In the genomic region with DNA sequence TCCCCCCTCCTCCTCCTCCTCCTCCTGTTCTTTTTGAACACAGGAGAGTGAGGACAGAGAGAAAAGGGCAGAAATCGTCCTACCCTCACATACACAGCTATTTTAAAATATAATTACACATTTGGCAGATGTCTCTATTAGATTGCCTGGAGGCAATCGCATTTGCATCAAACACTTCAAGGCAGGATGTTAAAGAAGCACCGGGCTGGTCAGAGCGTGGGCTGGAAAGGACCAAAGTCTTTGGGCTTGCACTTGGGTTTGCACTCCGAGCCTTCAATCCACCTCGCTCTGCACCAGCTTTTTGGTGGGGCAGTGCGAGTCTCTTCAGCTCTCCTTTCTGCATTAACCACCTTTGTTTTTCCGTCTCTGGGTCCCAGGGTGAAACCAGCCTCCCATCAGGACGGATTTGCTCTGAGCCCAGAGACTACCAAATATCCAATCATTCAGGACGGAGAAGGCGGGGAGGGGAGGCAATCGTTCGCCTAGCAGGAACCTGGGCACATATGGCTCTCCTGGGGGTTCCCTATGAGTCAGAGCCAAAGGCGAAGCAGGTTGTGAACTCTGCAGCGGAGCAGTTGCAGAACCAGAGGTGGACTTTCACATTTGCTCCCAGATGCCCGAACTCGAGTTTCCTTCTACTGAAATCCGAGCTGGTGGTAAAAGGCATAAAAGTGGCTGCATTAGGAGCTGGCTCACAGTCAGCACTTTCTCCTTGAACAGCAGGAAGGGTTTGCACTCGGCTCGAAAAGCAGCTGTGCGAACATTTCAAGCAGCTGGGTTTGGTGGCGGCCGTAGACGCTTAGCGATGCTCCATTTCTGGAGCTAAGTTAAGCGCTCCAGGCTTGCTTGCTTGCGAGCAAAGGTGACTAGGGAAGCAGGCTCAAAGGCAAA, we compare ENCODE assay signal across 8 mouse cellular contexts. TPM values are rescaled to one million over a fixed set of nuclear protein-coding genes. Genes with fewer than 3 reads are reported as not detected.
DNase-seq lines count a peak whose midpoint lies in the region; ATAC-seq and TF ChIP-seq lines count a peak whose summit lies in the region.

No protein-coding gene starts in this region.

- no peak overlapping the region for H3K9ac ChIP-seq in liver, adult 2 months (ENCODE audit: low read depth, low read length)
- peak overlapping the region; percentile 26; the same call in 1 of the 2 replicates for H3K9ac ChIP-seq in intestine, embryonic 16.5 days (ENCODE audit: low read depth, low read length)
- H3K9ac ChIP-seq in liver, embryonic 12.5 days, result no peak overlapping the region

- no peak for TF ChIP-seq POLR2A in liver, adult 2 months (IDR thresholded peaks at IDR 0.05; ENCODE audit: extremely low read depth, insufficient read depth, low read length)

- no peaks in the 10 kb centered on the region for H3K79me2 ChIP-seq in liver, adult 2 months (ENCODE audit: control insufficient read depth, insufficient read depth, low read length)

- TF ChIP-seq CTCF in liver, adult 2 months (IDR thresholded peaks at IDR 0.05; ENCODE audit: low read depth, low read length), result no peak

- H3K36me3 ChIP-seq in liver, adult 2 months (ENCODE audit: control insufficient read depth, insufficient read depth, low read length), result no peaks in the 10 kb centered on the region
- no peaks in the 10 kb centered on the region for H3K36me3 ChIP-seq in intestine, embryonic 16.5 days (ENCODE audit: control insufficient read depth, insufficient read depth, low read length)
- no peaks in the 10 kb centered on the region for H3K36me3 ChIP-seq in liver, embryonic 12.5 days

- peaks cover 6% of the 10 kb centered on the region; the same call in 1 of the 2 replicates for H3K9me3 ChIP-seq in intestine, embryonic 16.5 days (ENCODE audit: control insufficient read depth, low read length)
- H3K9me3 ChIP-seq in liver, embryonic 12.5 days (replicated peaks), result peaks cover 2% of the 10 kb centered on the region; the same call in 1 of the 2 replicates

- peak overlapping the region; percentile 53 for H3K4me2 ChIP-seq in intestine, embryonic 16.5 days (ENCODE audit: low read depth, low read length)
- peak overlapping the region; percentile 57 for H3K4me2 ChIP-seq in liver, embryonic 12.5 days

- 2% methylated on average over 27 of the region's 27 CpGs for WGBS in liver, adult 2 months
- WGBS in intestine, embryonic 16.5 days, result 2% methylated on average over 27 of the region's 27 CpGs
- WGBS in liver, embryonic 12.5 days (ENCODE audit: insufficient replicate concordance), result 2% methylated on average over 27 of the region's 27 CpGs

- peak; percentile 20 for DNase-seq in liver, adult 2 months (ENCODE audit: extremely low read depth, low read depth, low spot score)
- no peak for DNase-seq in liver
- peak; percentile 59 for DNase-seq in neural tube, embryonic 10.5 days (ENCODE audit: extremely low spot score, low spot score)
- DNase-seq in urinary bladder, postnatal 36 days (ENCODE audit: low spot score in 2 of 2), result no peak

- H3K27ac ChIP-seq in liver, adult 2 months (replicated peaks; ENCODE audit: insufficient read depth, low read depth, low read length), result no peak overlapping the region
- no peak overlapping the region for H3K27ac ChIP-seq in brown adipose tissue, adult 24 weeks (replicated peaks; ENCODE audit: low read depth, low read length)
- H3K27ac ChIP-seq in intestine, embryonic 16.5 days (ENCODE audit: low read length), result no peak overlapping the region
- H3K27ac ChIP-seq in liver, embryonic 12.5 days, result no peak overlapping the region

- peak; percentile 63 for ATAC-seq in granulocyte monocyte progenitor cell, adult 5-6 weeks (replicated peaks; ENCODE audit: poor library complexity, severe bottlenecking)
- peak; percentile 61 for ATAC-seq in intestine, embryonic 16.5 days
- ATAC-seq in liver, embryonic 12.5 days, result no peak

- H3K4me3 ChIP-seq in liver, adult 2 months (ENCODE audit: insufficient read depth, low read depth, low read length), result no peak overlapping the region
- H3K4me3 ChIP-seq in brown adipose tissue, adult 24 weeks (ENCODE audit: insufficient read depth, low read depth, low read length), result peak overlapping the region; percentile 31; the same call in 1 of the 2 replicates
- H3K4me3 ChIP-seq in intestine, embryonic 16.5 days (ENCODE audit: low read length), result peak overlapping the region; percentile 38
- peak overlapping the region; percentile 40 for H3K4me3 ChIP-seq in liver, embryonic 12.5 days

- no peaks in the 10 kb centered on the region for H3K27me3 ChIP-seq in liver, adult 2 months (ENCODE audit: control insufficient read depth, insufficient read depth, low read length)
- peaks cover 4% of the 10 kb centered on the region; the same call in 1 of the 2 replicates for H3K27me3 ChIP-seq in intestine, embryonic 16.5 days (replicated peaks; ENCODE audit: control insufficient read depth, insufficient read depth, low read length)
- peaks cover 42% of the 10 kb centered on the region for H3K27me3 ChIP-seq in liver, embryonic 12.5 days (replicated peaks)

- peaks cover 3% of the 10 kb centered on the region; the same call in 1 of the 2 replicates for H3K4me1 ChIP-seq in liver, adult 2 months (ENCODE audit: control insufficient read depth, insufficient read depth, low read length)
- H3K4me1 ChIP-seq in brown adipose tissue, adult 24 weeks (ENCODE audit: control insufficient read depth, insufficient read depth, insufficient read length, low read length), result no peaks in the 10 kb centered on the region
- peaks cover 9% of the 10 kb centered on the region; the same call in 1 of the 2 replicates for H3K4me1 ChIP-seq in intestine, embryonic 16.5 days (ENCODE audit: control insufficient read depth, insufficient read depth, low read length)
- H3K4me1 ChIP-seq in liver, embryonic 12.5 days, result no peaks in the 10 kb centered on the region

RNA-seq across cellular contexts. Expression of a gene that starts 58.1 kb away (rescaled TPM):
- total RNA-seq in liver, adult 2 months (2014; rRNA removed), result 1.4 and 1.7 TPM in 2 replicates
- 0.76 and 0.80 TPM in 2 replicates for polyA plus RNA-seq in liver, adult 2 months (2012; rRNA removed)
- 0.63 and 1.1 TPM in 2 replicates for polyA plus RNA-seq in brown adipose tissue, adult 24 weeks (2012; ENCODE audit: insufficient read depth, insufficient read length, missing spikeins)
- total RNA-seq in granulocyte monocyte progenitor cell, adult 5-6 weeks (2014; fragmentation: Nextera tagmentation), result not detected in 2 replicates
- total RNA-seq in granulocyte monocyte progenitor cell, adult 5-6 weeks (2017), result 0.46 TPM in 1 of 2 replicates, not detected in the other
- 47.7 and 51.8 TPM in 2 replicates for polyA plus RNA-seq in intestine, embryonic 16.5 days (2015; fragmentation: Nextera tagmentation; extraction: Ambion mirVana)
- polyA plus RNA-seq in liver, embryonic 12.5 days (2016; fragmentation: Nextera tagmentation; extraction: Ambion mirVana), result 29.8 and 30.7 TPM in 2 replicates

Comparison
In these comparisons a context has a peak if more than half of its experiments do, and no peak if none do; other contexts are left out.
1. DNase-seq: peak in liver, adult 2 months (single experiment) and neural tube, embryonic 10.5 days (single experiment); none in liver (single experiment) and urinary bladder, postnatal 36 days (0 of 2).
2. RNA of a gene that starts 58.1 kb away (polyA plus RNA-seq): 47.7 to 51.8 TPM in intestine, embryonic 16.5 days and 29.8 to 30.7 TPM in liver, embryonic 12.5 days; 0.63 to 1.1 TPM in brown adipose tissue, adult 24 weeks and 0.76 to 0.80 TPM in liver, adult 2 months; every median in the first group is over 10 times any median in the second.